Mouse (Mus musculus) liver, embryonic 13.5 days (tissue): ENCODE data around the gene Psap. TPM values are rescaled to one million over a fixed set of nuclear protein-coding genes. Genes with fewer than 3 reads are reported as not detected.

Source experiments
- ATAC-seq: fragments of 200-750 bp; cut with Nextera tagmentation; 2 replicates; pipeline ENCODE4 v1.8.0; 2017; ENCODE audit warnings: low read depth, mild to moderate bottlenecking, moderate number of reproducible peaks, moderate library complexity
- DNase-seq: peaks from one replicate; pipeline ENCODE4 v3.0.0; 2022
- H3K27ac ChIP-seq: fragments of 300-500 bp; sonication (generic); 2 replicates; pipeline ENCODE4 v1.5.1; 2015; ENCODE audit warnings: moderate library complexity, mild to moderate bottlenecking, inconsistent platforms
- H3K27me3 ChIP-seq: fragments of 300-500 bp; sonication (generic); 2 replicates; pipeline ENCODE4 v1.6.1; 2015; ENCODE audit warnings: mild to moderate bottlenecking, inconsistent platforms
- H3K36me3 ChIP-seq: fragments of 300-500 bp; sonication (generic); 2 replicates; pipeline ENCODE4 v1.6.1; 2015; ENCODE audit warnings: mild to moderate bottlenecking, inconsistent platforms
- H3K4me1 ChIP-seq: fragments of 300-500 bp; sonication (generic); replicated peaks from 2 replicates; pipeline ENCODE4 v1.6.1; 2015; ENCODE audit warnings: inconsistent platforms
- H3K4me2 ChIP-seq: fragments of 300-500 bp; sonication (generic); 2 replicates; pipeline ENCODE4 v1.6.1; 2015; ENCODE audit warnings: inconsistent platforms, mild to moderate bottlenecking, moderate library complexity
- H3K4me3 ChIP-seq: fragments of 300-500 bp; sonication (generic); replicated peaks from 2 replicates; pipeline ENCODE4 v1.5.1; 2015; ENCODE audit warnings: mild to moderate bottlenecking, inconsistent platforms
- H3K9ac ChIP-seq: fragments of 300-500 bp; sonication (generic); 2 replicates; pipeline ENCODE4 v1.6.1; 2015; ENCODE audit warnings: mild to moderate bottlenecking, inconsistent platforms
- H3K9me3 ChIP-seq: fragments of 300-500 bp; sonication (generic); replicated peaks from 2 replicates; pipeline ENCODE4 v1.6.1; 2016; ENCODE audit warnings: inconsistent platforms
- WGBS: fragments of 180-500 bp; shearing (Covaris S2); methylation state at CpG from one replicate; pipeline ENCODE4 v1.1.7; 2015; ENCODE audit not compliant: insufficient replicate concordance; 5-methylcytosine and 5-hydroxymethylcytosine counted together
- polyA plus RNA-seq: library from polyadenylated mRNA; unstranded; fragments of >200 nt; fragmentation: Nextera tagmentation; extraction: Ambion mirVana; gene quantifications from 2 replicates; pipeline ENCODE4 v1.2.1, GENCODE M21; 2015

Psap gene
- polyA plus RNA-seq, 1 experiment from 2014 or later = 52.6 TPM

DNA sequence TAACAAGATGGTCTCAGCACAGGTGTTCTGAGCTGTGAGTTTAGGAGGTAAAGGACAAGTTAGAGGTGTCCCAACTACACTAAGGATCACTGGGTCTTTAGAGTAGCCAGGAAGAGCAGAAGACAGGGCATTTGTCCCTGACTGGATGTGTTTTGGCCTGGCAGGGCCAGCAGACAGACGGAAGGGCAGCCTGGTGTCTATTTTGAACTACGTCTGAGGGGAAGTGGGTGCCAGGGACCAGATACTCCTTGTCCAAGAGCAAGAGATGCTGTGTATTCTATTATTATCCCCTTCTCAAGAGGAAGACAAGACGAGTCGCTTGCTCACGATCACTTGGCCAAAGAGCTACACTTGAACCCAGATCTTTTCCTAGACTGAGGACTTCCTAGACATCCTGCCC lies 36.2 kb downstream of the Psap start:
- Histone ChIP-seq H3K9ac (no peak overlapping the region), H3K27ac (no peak overlapping the region), H3K4me2 (no peak overlapping the region), H3K4me1 (0 out of 2 replicates have a peak, but pooled peaks cover under 1% of the 10 kb centered on the region), H3K36me3 (no peaks in the 10 kb centered on the region), H3K4me3 (no peak overlapping the region), H3K9me3 (no peaks in the 10 kb centered on the region), H3K27me3 (no peaks in the 10 kb centered on the region)
- DNase-seq (no peak), ATAC-seq (no peak)
- 68% methylated on average over 5 of the region's 5 CpGs for WGBS

DNA sequence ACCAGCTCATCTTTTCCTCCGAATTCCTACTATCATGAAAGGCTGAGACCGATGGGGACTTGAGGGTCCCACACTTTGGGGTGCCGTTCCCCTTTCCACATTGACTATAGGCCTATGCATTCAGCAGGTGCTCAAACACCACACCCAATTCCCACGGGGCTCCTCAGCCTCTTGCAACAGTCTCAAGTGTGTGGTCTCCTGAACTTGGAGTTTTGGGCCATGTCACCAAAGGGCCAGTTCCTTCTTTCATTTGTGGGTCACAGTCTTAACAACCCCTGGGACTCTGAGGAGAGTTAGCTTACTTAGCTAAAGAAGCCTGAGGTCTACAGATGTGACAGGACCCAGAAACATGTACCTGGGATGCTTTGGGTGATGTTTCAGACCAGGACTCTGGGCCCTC lies 38.7 kb downstream of the Psap start:
- no peaks in the 10 kb centered on the region for H3K9me3 ChIP-seq
- ATAC-seq = no peak
- H3K36me3 ChIP-seq = no peaks in the 10 kb centered on the region
- H3K27ac ChIP-seq = no peak overlapping the region
- WGBS = 70% methylated on average over 4 of the region's 4 CpGs
- H3K4me1 ChIP-seq = peaks cover 3% of the 10 kb centered on the region; the same call in 1 of the 2 replicates
- no peak for DNase-seq
- H3K4me2 ChIP-seq = no peak overlapping the region
- H3K4me3 ChIP-seq = no peak overlapping the region
- no peak overlapping the region for H3K9ac ChIP-seq
- no peaks in the 10 kb centered on the region for H3K27me3 ChIP-seq

DNA sequence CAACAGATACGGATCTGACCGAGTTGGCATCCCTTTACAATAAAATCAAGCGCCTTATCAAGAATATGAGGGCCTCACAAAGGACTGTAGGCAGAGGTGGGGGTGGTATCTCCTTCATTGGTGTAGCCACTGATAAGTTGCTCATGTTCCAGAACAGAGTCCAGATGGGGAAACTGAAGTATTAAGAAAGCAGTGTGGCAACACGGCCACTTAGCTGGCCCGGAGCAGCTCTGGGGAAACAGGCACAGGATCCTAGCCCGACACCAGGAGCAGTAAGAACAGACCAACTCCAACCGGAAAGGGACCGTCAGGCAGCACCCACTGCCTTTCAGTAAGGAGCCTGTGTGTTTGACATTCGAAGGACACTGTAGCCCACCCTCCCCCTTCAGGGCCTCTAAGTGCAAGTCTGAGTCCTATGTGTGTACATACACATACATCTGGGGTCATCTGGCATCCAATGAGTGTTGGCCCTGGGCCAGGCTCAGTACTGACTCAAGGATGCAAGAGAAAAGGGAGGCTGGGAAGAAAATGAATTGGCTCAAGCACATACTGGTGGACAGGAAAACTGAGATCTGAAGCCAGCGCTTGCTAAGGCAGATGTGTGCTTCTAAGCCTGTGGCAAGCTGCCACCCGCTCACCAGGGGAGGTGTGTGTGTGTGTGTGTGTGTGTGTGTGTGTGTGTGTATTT lies 51.7 kb downstream of the Psap start:
- WGBS = 64% methylated on average over 11 of the region's 11 CpGs
- no peak overlapping the region for H3K9ac ChIP-seq
- no peaks in the 10 kb centered on the region for H3K9me3 ChIP-seq
- H3K36me3 ChIP-seq = no peaks in the 10 kb centered on the region
- ATAC-seq (no peak), DNase-seq (no peak)
- H3K27ac ChIP-seq = no peak overlapping the region
- H3K4me1 ChIP-seq = peaks cover 12% of the 10 kb centered on the region; the same call in 1 of the 2 replicates
- no peak overlapping the region for H3K4me2 ChIP-seq
- no peaks in the 10 kb centered on the region for H3K27me3 ChIP-seq
- no peak overlapping the region for H3K4me3 ChIP-seq

DNA sequence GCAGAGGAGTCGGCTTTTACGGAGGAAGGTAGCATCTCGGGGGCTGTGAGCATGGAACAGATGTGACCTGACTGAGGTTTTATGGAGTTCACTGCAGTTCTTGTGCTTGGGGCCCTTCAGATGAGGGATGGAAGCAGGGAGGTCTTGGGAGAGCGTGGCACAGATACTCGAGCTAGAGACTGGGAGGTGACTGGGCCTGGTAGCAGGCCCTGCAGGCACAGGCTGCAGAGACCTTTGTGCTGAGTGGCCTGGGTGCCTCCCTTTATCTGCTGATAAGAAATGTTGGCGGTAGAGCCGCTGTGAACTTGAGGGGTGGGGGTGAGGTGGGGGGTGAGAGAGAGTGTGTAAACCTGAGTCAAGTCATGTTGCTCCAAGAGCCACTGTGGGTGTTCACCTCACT lies 57.2 kb downstream of the Psap start:
- WGBS = 36% methylated on average over 7 of the region's 7 CpGs
- Histone ChIP-seq H3K27ac (no peak overlapping the region), H3K4me3 (no peak overlapping the region), H3K27me3 (no peaks in the 10 kb centered on the region), H3K36me3 (no peaks in the 10 kb centered on the region), H3K9ac (no peak overlapping the region), H3K4me2 (no peak overlapping the region), H3K9me3 (no peaks in the 10 kb centered on the region), H3K4me1 (peaks cover 12% of the 10 kb centered on the region)
- ATAC-seq (no peak), DNase-seq (no peak)

DNA sequence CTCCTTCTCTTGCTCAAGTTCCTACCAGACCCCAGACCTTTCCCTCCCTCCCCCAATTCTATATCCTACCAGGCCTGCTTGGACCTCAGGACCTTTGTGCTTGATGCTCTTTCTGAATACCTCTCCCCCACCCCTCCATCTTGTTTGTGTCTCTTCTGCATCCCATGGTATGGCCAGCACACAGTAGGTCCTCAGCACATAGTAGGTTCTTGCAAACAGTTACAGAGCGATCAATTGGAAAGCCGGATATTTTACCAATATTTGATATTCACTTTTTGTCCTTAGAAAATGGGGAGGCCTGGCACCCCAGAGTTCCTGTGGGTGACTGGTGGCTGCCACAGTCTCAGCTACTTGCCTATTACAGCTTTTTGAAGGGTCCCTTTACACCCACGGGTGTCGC lies 57.6 kb downstream of the Psap start:
- 76% methylated on average over 4 of the region's 4 CpGs for WGBS
- no peak for ATAC-seq

DNA sequence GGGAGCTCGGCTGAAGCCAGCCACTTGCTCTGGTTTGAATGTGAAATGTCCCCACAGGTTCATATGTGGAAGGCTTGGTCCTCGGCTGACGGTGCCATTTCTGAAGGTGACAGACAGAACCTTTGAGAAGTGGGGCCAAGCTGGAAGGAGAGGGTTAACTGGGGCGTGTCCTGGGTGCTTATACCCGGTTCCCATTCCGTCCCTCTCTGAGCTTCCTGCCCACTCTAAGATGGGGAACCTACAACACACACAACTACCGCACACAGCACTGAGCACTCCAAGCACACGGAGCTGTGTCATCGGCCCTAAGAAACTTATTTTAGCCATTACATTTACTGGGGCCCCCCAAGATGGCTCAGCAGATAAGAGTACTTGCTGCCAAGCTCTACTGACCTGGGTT lies 64.1 kb downstream of the Psap start:
- Histone ChIP-seq H3K27ac (no peak overlapping the region), H3K9me3 (no peaks in the 10 kb centered on the region), H3K9ac (no peak overlapping the region), H3K27me3 (no peaks in the 10 kb centered on the region), H3K4me1 (peaks cover 27% of the 10 kb centered on the region), H3K36me3 (no peaks in the 10 kb centered on the region), H3K4me2 (no peak overlapping the region), H3K4me3 (no peak overlapping the region)
- ATAC-seq (no peak), DNase-seq (no peak)
- WGBS = 36% methylated on average over 9 of the region's 9 CpGs

More for the DNA sequence above, 57.6 kb downstream of the Psap start:
- no peak for DNase-seq
- no peak overlapping the region for H3K4me3 ChIP-seq
- no peaks in the 10 kb centered on the region for H3K9me3 ChIP-seq
- no peaks in the 10 kb centered on the region for H3K27me3 ChIP-seq
- no peak overlapping the region for H3K4me2 ChIP-seq
- peaks cover 12% of the 10 kb centered on the region for H3K4me1 ChIP-seq
- no peak overlapping the region for H3K9ac ChIP-seq
- no peak overlapping the region for H3K27ac ChIP-seq
- H3K36me3 ChIP-seq = no peaks in the 10 kb centered on the region

DNA sequence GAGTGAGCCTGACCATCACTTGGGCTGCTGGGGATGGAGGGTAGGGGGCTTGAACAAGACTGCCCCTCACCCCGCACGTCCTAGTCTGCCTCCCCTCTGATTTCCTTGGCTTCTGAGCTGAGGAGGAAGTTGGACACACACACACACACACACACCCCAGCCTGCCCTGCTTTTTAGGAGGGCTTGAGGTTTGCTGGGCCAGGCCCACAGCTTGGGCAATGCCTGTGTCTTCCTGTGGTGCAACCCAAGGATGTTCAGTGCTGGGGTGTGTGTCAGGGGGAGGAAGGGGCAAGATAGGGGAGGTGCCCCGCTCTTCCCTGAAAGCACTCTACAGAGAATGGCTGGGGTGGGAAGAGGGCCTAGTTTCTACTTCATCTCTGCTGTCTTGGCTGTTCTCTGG lies 66.7 kb downstream of the Psap start:
- no peak overlapping the region for H3K4me2 ChIP-seq
- H3K27ac ChIP-seq = peak overlapping the region; percentile 23; the same call in 1 of the 2 replicates
- no peaks in the 10 kb centered on the region for H3K9me3 ChIP-seq
- DNase-seq (no peak), ATAC-seq (no peak)
- 41% methylated on average over 3 of the region's 3 CpGs for WGBS
- no peak overlapping the region for H3K4me3 ChIP-seq
- H3K9ac ChIP-seq = no peak overlapping the region
- no peaks in the 10 kb centered on the region for H3K36me3 ChIP-seq
- H3K4me1 ChIP-seq = peaks cover 53% of the 10 kb centered on the region
- H3K27me3 ChIP-seq = no peaks in the 10 kb centered on the region

DNA sequence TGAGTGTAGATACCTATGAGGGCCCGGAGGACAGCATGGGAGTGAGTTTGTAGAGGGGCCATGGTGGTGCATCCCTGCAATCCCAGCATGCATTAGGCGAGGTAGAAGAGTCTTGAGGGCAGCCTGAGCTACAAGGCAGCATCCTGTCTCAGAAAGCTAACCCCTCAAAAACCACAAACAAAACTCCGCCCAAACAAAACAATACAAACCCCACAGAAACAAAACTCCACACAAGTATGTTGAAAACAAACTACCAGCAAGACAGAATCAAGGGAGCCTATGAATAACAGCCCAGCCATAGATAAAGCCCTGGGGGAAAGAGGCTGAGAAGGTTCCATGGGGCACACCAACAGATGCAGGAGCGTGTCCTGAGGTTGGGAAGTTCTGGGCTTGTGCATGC lies 68.6 kb downstream of the Psap start:
- H3K36me3 ChIP-seq = no peaks in the 10 kb centered on the region
- no peaks in the 10 kb centered on the region for H3K9me3 ChIP-seq
- H3K27me3 ChIP-seq = no peaks in the 10 kb centered on the region
- WGBS = 59% methylated on average over 4 of the region's 4 CpGs
- peaks cover 69% of the 10 kb centered on the region for H3K4me1 ChIP-seq
- no peak overlapping the region for H3K27ac ChIP-seq
- H3K4me2 ChIP-seq = peak overlapping the region; percentile 90
- H3K9ac ChIP-seq = 0 out of 2 replicates have a peak overlapping the region, but pooled peaks have one; percentile 87
- DNase-seq (no peak), ATAC-seq (no peak)
- no peak overlapping the region for H3K4me3 ChIP-seq

DNA sequence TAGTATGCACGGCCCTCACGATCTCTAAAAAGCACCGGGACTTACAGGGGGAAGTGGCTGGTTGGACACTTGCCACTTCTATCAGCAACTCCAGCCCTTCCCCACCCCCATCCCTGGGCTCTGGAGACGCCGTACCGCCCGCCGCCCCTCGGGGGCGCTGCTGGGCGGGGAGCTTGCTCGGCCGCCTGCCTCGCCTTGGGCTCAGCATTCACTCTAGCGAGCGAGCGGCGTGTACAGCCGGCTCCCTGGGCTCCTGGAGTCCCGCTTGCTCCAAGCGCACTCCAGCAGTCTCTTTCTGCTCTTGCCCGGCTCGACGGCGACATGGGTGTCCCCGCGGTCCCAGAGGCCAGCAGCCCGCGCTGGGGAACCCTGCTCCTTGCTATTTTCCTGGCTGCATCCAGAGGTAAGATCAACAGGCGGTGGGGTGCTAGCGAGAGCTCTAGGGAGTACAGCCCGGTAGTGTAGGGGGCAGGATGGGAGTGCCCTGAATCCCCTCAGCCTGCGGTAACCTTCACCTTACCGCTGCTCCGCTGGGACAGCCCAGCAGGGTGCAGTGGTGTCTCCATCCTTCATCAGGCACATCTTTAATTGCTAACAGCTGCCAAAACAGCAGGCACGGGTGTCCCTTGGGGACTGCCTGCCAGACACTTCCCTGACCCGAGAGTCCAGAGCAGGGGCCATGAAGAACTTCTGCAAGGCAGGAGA lies 69.4 kb downstream of the Psap start, which contains the start of gene Vsir:
TSS of gene Vsir (plus strand) at position 151 of the 705 bp plus-strand sequence.
- Histone ChIP-seq H3K27me3 (no peaks in the 10 kb centered on the region), H3K4me2 (peak within 1 kb of the TSS; percentile 90), H3K36me3 (no peaks in the 10 kb centered on the region), H3K9me3 (no peaks in the 10 kb centered on the region), H3K4me3 (peak within 1 kb of the TSS; percentile 75), H3K27ac (peak within 1 kb of the TSS; percentile 94), H3K9ac (peak within 1 kb of the TSS; percentile 87), H3K4me1 (peaks cover 71% of the 10 kb centered on the region)
- ATAC-seq (peak; percentile 64), DNase-seq (peak; percentile 76)
- WGBS = under 1% methylated on average over 37 of the region's 37 CpGs

DNA sequence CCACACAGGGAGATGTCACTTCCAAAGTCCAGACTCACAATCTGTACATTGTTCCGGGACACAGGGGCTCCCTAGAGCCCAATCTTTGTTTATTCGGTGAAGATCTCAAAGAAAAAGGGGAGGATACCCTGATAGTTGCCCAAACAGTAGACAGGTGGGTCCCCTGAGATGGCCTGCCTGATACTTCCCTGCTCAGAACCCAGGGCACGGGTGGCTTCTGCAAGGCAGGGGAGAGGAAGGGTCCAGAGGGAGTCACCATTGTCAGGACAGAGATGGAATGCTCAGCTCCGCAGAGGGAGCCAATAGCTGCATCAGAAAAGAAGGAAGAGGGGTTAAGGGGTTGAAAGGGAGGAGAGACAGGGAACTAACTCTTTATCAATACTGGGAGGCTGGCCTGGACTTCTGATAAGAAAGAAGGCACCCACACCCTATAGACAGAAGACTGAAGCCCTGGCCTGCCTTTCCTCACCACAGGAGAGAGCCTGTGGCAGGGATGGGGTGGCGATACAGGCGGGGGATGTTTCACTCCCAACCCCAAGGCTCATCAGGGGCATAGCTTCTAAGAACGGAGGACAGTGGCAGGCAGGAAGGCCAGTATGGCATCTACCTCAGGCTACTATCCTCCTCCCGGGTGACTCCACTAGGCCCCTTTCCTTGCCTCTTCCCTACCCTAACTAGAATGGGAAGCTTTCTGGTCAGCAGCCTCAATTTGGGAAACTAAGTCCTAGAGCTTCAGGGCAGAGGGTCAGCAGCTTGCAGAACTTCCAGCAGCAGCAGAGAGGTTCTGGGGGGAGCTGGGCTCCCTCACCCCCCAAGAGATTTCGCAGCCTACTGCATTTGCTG lies 70.6 kb downstream of the Psap start:
- no peaks in the 10 kb centered on the region for H3K9me3 ChIP-seq
- H3K9ac ChIP-seq = peak overlapping the region; percentile 87
- 12% methylated on average over 9 of the region's 9 CpGs for WGBS
- no peaks in the 10 kb centered on the region for H3K36me3 ChIP-seq
- peaks cover 78% of the 10 kb centered on the region for H3K4me1 ChIP-seq
- no peaks in the 10 kb centered on the region for H3K27me3 ChIP-seq
- H3K4me3 ChIP-seq = peak overlapping the region; percentile 75
- H3K27ac ChIP-seq = peak overlapping the region; percentile 94
- ATAC-seq = peak; percentile 72
- H3K4me2 ChIP-seq = peak overlapping the region; percentile 90
- DNase-seq = peak; percentile 48

DNA sequence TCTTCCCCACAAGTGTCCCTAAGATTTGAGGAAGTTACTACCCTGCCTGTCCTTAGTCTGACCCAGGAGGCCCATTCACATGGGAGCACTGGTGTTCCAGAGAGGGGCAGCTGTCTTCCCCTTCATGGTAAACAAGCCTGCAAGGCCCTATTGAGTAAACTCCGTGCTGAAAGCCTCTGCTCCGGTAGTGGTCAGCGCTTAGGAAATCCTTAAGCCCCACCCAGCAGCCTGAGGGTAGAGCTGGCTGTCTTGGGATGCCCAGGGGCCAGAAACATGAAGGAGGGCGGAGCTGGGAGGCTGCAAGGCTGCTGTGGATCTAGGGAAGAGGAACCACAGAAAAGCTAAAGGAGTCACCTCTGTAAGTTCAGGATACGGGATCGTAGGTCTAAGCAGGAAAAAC lies 71.6 kb downstream of the Psap start:
- peak overlapping the region; percentile 75 for H3K4me3 ChIP-seq
- 27% methylated on average over 6 of the region's 6 CpGs for WGBS
- DNase-seq = no peak

More for the DNA sequence above, 71.6 kb downstream of the Psap start:
- Histone ChIP-seq H3K9me3 (no peaks in the 10 kb centered on the region), H3K27ac (peak overlapping the region; percentile 94), H3K36me3 (no peaks in the 10 kb centered on the region), H3K9ac (peak overlapping the region; percentile 87), H3K4me1 (peaks cover 76% of the 10 kb centered on the region), H3K4me2 (peak overlapping the region; percentile 90), H3K27me3 (no peaks in the 10 kb centered on the region)
- ATAC-seq = no peak
